Mouse (Mus musculus) retina, postnatal 7 days (tissue): ENCODE results near the gene Tet2.
A peak's percentile ranks its signal among the peaks of the same experiment; 100 is the strongest.

ENCODE experiments used
- DNase-seq: peaks from one replicate; pipeline ENCODE4 v3.0.0-alpha.2; 2012; ENCODE audit warnings: low read depth, low spot score

Gene Tet2

DNA sequence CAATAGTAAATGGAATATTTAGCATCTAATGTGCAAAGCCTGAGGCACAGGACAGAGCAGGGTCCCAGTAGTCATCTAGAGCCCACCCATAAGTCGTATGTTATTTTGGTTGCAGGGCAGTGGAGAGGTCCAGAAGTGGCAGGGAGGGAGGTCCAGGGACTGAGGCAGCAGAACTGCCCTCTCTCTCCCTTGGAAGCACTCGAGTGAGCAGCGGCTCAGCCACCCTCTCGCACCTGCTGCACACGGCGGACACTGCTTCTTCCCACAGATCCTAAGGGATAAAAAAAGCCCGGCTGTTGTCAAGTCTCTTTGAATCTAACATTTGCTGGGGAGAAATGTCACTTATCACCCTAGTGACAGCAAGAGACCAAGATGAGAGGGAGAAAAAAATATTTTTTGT, 22.6 kb downstream of the Tet2 start:
- DNase-seq, result no peak

DNA sequence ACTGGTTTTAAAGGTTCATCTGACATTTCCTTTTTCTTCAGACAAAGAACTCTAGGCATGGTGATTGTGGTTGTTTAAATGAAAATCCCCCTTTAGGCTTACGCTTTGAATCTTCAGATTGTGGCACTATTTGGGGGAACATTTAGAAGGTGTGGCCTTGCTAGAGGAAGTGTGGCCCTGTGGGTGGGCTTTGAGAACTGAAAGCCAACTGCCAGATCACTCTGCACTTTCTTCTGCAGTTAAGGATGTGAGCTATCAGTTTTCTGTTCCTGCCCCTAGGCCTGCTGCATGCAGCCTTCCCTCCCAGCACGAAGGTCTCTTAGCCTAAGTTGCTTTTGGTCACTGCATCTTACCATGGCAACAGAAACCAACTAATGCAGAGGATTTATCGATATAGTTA, 26.1 kb downstream of the Tet2 start:
- DNase-seq, result no peak

DNA sequence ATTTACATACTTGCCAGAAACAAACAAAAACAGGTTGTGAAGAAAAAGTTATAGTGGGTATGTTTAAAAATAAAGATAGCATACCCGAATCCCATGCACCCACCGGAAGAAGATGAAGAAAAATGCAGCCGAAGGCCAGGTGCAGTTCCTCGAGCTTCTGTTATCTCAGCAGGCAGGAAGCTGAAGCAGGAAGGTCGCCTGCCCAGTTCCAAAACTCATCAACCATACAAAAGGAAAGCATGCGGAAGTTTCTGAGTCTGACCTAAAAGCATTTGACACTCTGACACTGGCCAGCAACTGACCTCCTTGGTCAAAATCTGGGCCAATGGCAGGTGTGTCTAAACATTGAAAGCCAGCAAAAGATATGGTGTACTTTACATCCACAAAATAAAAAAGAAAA, 26.8 kb downstream of the Tet2 start:
- no peak for DNase-seq

DNA sequence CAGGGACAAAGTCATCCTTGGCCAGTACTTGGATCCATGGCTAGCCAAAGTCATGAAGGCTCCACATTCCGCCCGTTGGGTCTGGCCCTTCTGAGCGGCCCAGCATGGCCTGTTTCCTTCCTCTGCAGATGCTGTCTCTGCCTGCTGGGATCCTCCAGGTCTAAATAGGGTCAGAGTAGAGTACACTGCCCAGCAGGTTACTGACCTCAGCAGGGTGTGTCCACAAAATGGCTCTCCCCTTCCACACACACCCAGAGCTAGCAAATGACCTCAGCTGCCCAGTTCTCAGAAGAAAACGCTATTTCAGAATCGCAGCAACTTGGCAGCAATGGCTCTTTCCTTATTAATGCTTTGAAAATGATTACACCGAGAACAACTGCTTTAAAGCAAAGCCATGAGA, 27.5 kb downstream of the Tet2 start:
- DNase-seq, result no peak

DNA sequence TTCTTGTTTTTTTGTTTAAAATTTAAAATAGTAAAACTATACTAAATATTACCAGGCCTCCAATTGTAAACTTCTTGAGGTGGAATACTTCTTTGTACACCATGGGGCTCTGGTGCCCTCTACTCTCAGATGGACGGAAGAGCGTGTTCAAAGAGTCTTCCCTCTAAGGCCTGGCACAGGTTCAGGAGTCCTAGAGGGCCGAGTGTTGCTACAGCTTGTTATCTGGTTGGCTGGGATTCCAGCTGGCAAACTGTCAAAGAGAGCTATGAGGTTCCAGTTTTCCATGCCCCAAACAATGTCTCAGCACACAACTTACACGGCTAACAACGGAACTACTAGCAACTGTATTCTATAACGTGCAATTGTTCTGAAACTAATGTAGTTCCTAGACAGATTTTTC, 28.8 kb downstream of the Tet2 start:
- DNase-seq, result peak; percentile 17

DNA sequence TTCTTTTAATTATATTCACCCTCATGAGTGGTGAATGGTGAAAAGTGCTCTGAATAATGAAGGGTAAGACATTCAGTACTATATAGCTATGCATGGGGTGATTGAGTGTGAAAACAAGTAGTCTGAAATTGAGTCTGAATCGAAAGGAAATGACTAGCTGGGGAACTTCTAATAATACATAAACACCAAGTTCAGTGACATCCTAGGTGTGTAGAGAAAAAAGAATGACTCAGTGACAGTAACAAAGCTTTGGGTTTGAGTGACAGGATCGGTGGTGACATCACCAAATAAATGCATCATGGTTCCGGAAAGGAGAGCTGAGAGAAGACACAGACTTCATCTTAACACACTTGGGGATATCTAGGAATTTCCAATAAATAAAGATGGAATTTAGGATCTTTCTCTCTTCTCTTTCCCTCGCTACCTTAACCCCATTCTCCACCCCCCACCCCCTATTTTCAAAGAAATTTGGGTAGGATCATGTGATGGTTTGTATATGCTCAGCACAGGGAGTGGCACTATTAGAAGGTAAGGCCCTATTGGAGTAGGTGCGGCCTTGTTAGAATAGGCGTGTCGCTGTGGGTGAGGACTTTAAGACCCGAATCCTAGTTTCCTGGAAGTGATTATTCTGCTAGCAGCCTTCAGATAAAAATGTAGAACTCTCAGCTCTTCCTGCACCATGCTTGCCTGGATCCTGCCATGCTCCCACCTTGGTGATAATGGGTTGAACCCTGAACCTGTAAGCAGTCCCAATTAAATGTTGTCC, 29.6 kb downstream of the Tet2 start:
- DNase-seq, result no peak

DNA sequence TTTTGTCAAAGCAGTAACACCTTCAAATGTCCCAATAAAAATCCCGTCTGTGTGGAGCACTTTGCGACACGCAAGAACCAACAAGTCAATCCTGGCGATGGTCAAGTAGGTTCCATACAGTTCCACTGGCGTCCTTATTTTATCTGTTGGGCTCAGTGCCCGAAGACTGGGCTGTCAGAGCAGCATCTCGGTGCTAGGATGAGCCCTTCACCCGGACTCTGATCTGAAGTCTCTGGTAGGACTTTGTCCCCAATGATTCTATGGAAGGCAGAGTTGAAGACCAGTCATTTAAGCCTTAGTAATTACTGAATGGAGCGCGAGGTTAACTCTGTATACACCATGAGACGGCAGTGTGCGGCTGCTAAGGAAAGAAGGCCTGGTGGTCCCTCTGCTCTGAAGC, 30.6 kb downstream of the Tet2 start:
- DNase-seq, result no peak

DNA sequence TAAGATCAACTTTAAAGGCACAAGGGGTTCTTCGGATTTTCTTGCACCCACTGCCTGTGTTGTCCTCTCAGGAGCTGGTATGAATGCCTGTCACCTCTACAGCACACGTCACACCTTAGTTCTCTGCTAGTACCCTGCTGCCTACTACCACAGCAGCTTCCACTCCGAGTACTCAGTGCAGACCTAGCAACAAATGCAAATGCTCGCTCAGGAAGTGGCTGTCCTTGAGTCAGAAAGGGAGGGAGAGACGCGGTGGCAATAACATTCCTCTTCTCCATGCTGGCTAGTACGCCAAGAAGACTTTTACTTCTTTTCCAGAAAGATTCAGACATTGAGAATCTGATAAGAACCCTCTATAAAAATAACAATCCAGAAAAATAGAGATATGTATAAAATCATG, 31.5 kb downstream of the Tet2 start:
- no peak for DNase-seq

DNA sequence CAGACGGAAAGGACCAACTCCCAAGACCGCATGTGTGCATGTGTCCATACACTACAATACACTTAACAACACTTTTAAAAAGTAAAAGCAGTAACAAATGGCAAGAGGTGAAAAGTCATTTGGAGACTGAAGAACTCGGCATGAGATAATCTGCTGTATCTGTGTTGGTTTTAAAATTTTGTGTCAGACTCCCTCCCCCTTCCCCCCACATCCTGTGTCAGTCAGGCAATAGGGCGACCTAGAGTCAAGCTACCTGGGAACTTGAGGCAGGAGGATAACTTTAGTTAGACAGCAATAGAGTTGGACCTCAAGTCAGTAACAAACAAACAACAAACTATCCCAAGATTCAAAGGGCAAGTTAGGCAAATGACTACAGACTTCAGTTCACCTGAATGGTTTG, 34.6 kb downstream of the Tet2 start:
- no peak for DNase-seq

DNA sequence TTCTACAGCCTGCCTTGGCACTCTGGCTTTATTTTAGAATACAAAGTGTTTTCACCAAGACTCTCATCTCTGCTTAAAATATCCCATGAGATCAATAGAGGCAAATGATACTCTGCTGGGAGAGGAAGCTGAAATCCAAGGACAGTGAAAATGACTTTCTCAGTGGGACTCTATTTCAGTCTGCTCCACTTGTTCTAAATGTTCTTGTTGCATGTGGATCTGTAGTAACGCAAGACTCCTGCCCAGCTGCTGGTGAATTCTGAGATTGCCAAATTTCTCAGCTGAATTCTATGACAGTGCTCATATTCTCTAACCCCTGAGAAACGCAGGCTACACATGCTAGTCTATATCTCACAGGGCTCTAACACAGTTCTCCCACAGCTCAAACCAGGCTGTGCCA, 35.1 kb downstream of the Tet2 start:
- DNase-seq, result no peak

DNA sequence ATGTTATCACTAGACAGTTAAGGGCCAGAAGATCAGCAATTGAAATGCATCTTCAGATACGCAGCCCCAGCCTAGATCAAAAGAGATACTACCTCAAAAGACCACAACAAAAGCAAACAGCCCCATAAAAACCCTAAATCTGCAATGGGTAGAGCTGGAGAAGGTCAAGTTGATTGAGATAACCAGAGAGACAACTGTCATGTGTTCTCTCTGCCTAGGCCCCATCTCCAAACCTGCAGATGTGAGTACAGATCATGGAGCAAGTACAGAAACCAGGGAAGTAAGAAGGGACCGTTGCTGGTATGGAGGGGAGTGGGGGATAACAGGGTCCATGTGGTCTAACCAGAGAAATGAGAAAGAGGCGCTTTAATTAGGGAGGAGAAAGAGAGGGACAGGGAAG, 36.1 kb downstream of the Tet2 start:
- DNase-seq, result no peak

DNA sequence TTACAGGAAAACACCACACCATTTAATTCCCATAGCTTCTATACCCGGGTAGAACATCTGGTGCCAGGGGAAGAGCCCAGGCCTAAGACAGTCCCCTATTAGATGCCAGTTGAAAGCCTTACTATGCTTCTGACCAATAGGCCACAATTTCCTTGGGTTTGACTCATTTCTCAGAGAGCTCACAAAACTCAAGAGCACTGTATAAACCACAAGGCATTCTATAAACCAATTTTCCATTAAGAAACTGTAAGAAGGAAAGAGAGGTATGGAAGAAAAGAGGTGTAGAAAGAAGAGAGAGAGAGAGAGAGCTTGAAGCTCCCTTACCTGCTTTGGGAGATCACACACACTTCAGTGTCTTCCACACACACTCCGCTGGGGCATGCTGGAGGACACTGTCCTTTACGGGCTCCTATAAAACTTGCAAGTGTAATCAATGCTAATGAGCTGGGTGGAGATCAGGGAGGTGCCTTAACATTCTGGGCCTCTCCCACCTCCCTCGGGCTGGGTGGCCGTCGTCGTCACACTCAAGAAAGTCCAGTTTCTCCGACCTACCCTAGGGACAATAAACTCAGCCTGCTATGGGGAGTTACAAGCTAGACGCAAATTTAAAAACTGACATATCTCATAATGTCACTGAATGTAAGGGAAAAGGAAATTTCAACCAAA, 38.5 kb downstream of the Tet2 start:
- DNase-seq, result no peak

DNA sequence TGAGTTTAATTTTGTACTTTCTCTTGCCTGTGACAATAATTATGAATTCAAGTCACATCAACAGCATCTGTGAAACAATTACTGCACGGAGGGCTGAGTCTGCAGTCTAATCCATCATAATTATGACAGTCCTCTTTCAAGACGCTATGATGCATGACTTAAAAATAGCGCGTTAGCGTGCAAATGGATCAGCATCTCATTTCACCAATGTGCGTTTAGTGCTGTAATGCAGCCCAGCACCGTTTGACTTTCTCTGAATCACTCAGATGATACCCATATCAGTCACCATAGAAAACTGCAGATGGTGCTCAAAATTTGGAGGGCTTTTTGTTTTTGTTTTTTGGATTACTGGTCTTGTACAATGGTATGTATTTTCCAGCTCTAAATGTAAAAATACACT, 48.0 kb downstream of the Tet2 start:
- DNase-seq, result no peak

DNA sequence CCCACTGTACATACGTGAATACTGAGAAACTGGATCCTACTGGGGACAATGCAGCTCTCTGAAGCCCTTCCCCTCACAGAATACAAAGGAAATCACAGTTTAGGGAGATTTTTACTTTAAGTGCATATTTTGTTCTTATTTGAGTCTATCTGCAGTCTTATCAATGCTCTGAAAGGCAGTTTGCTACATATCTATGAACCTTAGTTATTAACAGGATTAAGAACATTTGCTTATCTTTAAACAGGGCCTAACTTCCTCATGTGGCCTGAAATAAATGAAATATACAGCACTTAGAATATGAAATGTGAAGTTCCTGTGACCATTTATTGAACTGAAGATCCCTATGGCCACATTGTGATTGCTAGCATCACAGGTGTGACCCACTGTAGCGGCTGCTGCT, 53.6 kb downstream of the Tet2 start:
- DNase-seq, result no peak

DNA sequence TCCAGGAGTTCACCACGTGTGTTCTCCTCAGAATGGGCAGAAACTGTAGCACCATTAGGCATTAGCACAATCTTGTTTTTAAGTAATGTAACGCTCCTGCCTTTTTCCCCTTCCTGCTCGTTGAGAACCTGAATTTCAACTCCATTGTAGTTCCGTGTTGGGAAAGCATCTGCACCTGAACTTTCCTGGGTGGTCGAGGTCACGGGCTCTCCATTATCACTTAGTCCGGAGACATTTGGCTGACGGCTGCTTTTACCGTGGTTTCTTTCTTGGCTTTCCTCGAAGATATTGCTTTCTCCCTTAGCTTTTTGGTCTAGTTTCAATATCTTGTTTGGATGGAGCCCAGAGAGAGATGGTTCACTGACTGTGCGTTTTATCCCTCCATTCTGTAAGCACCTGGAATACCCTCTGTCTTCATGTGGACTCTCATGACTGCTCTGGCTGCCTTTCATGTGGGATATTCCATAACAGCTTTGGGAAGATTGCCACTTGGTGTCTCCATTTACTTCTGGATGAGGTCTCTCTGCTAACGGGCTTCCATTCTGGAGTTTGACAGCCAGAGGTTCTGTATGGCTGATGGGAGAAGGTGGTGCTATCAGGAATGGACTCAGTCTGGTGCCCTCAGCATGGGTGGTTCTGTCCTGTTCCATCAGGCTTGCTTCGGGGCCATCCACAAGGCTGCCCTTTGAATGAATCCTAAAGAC, 56.8 kb downstream of the Tet2 start:
- no peak for DNase-seq

DNA sequence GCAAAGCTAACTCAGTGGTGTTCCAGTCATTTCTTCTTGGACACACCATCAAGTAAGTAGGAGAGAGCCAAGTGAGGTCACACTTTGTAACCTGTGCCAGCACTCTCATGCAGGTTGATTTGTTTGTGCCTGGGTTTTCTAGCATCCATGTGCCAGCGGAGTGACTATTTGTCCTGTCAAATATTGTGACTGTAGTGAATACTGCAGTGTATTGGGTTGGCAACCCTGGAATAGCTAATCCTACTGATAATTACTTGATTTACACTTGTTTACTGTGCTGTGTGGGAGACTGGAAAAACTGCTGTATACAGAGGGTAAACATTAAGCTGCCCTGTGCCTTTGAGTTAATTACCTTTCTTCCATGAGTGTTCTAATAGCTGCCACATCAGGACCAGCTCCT, 62.1 kb downstream of the Tet2 start:
- DNase-seq, result no peak

DNA sequence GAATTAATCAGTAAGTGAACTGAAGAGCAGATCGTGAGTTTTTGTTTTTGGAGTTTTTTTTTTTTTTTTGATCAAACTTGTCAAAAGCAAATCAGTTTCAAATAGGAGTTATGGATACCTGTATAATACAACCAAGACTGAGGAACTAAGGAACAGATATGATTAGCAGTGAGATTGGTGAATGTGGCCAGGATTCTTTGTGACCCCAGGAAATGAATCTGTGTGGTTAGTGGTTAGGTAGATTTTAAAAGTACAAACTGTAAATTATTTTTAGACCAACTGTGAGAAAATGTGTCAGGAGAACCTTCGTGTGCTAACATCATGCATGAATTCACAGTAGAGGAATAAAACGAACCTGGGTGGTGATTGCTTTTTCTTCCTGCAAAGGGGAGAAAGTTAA, 66.0 kb downstream of the Tet2 start:
- DNase-seq, result no peak

DNA sequence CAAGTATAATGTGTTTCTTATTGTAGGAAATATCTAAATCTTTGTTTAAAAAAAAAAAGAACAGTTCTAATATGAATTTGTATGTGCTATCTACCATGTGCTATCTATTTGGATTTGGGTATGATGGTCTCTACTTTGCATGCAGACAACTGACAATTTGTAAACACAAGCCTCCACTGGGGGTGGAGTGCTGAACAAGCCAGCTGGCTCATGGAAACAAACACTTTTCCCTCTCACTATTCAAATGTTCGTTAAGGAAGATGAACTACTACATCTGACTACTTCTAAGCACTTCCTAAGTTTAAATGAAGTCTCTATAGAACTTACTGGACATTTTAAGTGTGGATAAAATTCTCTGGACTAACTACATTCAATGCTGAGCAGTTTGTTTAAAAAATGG, 71.2 kb downstream of the Tet2 start:
- no peak for DNase-seq

DNA sequence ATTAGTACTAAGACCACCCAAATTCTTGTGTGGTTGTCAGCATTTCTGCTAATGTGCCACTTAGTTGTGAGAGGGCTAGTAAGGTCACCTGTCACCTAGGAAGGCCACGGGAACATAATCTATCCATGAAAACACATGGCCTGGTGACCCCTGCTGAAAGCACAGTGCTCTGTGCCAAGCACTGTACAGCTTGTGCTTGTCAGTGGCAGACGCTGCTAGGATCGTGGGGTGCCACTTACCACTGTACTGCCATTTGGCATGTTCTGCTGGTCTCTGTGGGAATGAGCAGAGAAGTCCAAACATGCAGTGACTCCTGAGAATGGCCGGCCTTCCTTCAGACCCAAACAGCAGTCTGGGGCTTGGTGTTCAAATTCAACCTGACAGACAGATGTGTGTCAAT, 73.8 kb downstream of the Tet2 start:
- no peak for DNase-seq

DNA sequence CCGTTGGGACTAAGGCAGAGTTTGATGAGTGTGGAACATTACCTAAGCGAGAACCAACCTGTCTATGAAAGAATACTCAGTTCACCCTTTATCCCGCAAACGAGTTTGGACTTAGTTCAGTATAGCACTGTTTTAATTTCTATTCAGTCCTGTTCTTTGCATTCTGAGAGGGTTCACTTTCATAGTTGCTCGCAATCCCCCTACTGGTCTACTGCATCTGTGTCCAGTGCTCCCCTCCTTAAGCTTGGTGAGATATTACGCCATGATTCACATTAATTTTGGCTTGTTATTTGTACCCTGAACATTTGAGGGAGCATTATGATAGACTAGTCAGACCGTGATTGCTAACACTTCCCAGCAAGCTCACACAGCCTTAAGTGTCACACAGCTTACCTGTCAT, 76.1 kb downstream of the Tet2 start:
- DNase-seq, result no peak

DNA sequence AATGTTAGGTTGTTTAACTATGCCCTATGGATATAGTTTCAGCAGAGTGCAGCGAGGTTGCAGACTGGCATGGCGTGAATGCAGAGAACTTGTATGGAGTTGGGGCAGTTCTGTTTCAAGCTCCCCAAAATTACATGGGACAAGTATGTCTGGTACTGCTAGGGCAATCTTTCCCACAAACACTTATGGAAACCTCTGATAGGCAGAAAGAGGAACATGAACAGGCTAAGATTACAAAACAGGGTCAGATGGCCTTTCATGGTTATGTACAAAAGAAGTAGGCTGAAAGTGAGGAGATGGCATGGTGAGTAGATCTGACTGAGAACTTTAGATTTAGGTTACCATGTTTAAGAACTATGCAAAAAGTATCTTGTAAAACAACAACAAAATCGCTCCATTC, 81.7 kb downstream of the Tet2 start:
- DNase-seq, result no peak

DNA sequence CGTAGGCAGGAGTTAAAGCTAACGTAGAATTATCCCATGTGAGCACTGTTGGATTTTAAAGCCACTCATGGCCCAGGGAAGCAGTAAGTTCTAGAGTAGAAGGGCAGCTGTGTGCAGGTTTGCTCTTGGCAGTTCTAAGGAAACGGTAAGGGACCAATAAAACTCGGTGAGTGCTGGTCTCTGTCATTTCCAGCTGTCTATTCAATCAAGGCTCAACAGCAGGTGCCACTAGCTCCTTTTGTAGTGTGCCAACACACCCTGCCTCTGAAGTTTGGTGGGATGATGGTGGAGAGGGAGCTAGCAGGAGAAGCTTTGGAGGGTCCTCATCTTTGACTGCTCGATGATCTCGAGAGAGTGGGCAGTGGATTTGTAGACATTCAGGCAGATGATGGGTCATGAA, 82.5 kb downstream of the Tet2 start:
- DNase-seq, result no peak

DNA sequence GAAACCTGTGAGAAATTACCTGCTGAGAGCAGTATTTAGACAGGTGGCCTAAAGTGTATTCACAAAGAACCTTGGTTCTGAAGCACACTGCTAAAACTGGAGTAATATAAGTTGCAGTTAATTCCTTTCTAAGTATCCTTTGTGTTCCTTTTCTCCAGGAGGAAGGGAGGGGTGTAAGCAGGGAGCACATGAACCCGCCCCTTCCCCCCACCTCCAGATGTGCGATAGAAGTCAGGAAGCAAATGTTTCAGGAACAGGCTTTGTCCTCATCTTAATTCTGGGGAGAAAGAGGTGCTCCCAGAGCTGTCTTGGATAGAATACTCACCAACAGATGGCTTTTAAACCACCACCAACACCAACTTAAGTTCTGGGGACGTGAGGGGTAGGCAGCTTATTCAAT, 82.9 kb downstream of the Tet2 start:
- no peak for DNase-seq
